Comparison of ENCODE assay signal across 9 mouse cellular contexts in genomic region chr6:83116373-83117164, GRCm38 (mm10). TPM values are rescaled to one million over a fixed set of nuclear protein-coding genes. Genes with fewer than 3 reads are reported as not detected.
A peak's percentile ranks its signal among the peaks of the same experiment; 100 is the strongest.
DNase-seq lines count a peak whose midpoint lies in the region; ATAC-seq and TF ChIP-seq lines count a peak whose summit lies in the region.
"Had no signal": no experiment of that assay in that cellular context is flagged by ENCODE, and none has a peak within 500 bp of the region (broad histone marks: within the 10 kb centered on the region; RNA-seq: fewer than 3 reads in every experiment).

No protein-coding gene starts in this region.

- no peak for DNase-seq in lung, embryonic 14.5 days
- DNase-seq in lung, adult 18-20 months = no peak
- DNase-seq in forebrain, embryonic 11.5 days (ENCODE audit: low spot score) = no peak
- DNase-seq in adrenal gland, adult 8-10 months = no peak
- DNase-seq in embryo, embryonic 10 days (ENCODE audit: low spot score) = no peak
- no peak for DNase-seq in adrenal gland, postnatal 10 days
- DNase-seq: adrenal gland, adult 2 months had no signal

- peaks cover 10% of the 10 kb centered on the region for H3K4me1 ChIP-seq in lung, embryonic 14.5 days (ENCODE audit: insufficient read depth)
- peaks cover 11% of the 10 kb centered on the region; the same call in 1 of the 2 replicates for H3K4me1 ChIP-seq in forebrain, embryonic 11.5 days (replicated peaks; ENCODE audit: control insufficient read depth, insufficient read depth, low read length)
- peaks cover 33% of the 10 kb centered on the region for H3K4me1 ChIP-seq in limb, embryonic 12.5 days (replicated peaks)
- peaks cover 20% of the 10 kb centered on the region for H3K4me1 ChIP-seq in olfactory bulb, adult 2 months (ENCODE audit: control insufficient read depth, insufficient read depth, low read length)

- peak overlapping the region; percentile 84; the same call in 1 of the 2 replicates for H3K27ac ChIP-seq in lung, embryonic 14.5 days (ENCODE audit: low read depth)
- H3K27ac ChIP-seq in forebrain, embryonic 11.5 days (ENCODE audit: low read depth, low read length) = no peak overlapping the region
- peak overlapping the region; percentile 78 for H3K27ac ChIP-seq in limb, embryonic 12.5 days
- H3K27ac ChIP-seq in olfactory bulb, adult 2 months (ENCODE audit: insufficient read depth, low read depth, low read length) = no peak overlapping the region

- no peak for ATAC-seq in lung, embryonic 14.5 days (ENCODE audit: insufficient read depth)
- ATAC-seq in forebrain, embryonic 11.5 days (replicated peaks; ENCODE audit: low FRiP score) = no peak
- no peak for ATAC-seq in limb, embryonic 12.5 days (ENCODE audit: insufficient number of reproducible peaks, insufficient read depth, low FRiP score, low TSS enrichment, low read depth)

- no peaks in the 10 kb centered on the region for H3K27me3 ChIP-seq in lung, embryonic 14.5 days (ENCODE audit: insufficient read depth, low read length)
- H3K27me3 ChIP-seq in forebrain, embryonic 11.5 days (ENCODE audit: control insufficient read depth, insufficient read depth, low read length) = no peaks in the 10 kb centered on the region
- no peaks in the 10 kb centered on the region for H3K27me3 ChIP-seq in limb, embryonic 12.5 days

- H3K36me3 ChIP-seq in lung, embryonic 14.5 days (ENCODE audit: insufficient read depth) = peaks cover 32% of the 10 kb centered on the region
- H3K36me3 ChIP-seq in forebrain, embryonic 11.5 days (ENCODE audit: control insufficient read depth, insufficient read depth, low read length) = no peaks in the 10 kb centered on the region; the same call in none of the 2 replicates
- peaks cover 34% of the 10 kb centered on the region for H3K36me3 ChIP-seq in limb, embryonic 12.5 days

- H3K4me2 ChIP-seq in lung, embryonic 14.5 days = peak overlapping the region; percentile 91
- H3K4me2 ChIP-seq in forebrain, embryonic 11.5 days (ENCODE audit: low read depth, low read length, severe bottlenecking) = peak overlapping the region; percentile 96
- peak overlapping the region; percentile 96 for H3K4me2 ChIP-seq in limb, embryonic 12.5 days

- H3K9me3 ChIP-seq in lung, embryonic 14.5 days (ENCODE audit: low read depth, low read length) = no peaks in the 10 kb centered on the region
- no peaks in the 10 kb centered on the region for H3K9me3 ChIP-seq in forebrain, embryonic 11.5 days (ENCODE audit: control insufficient read depth, low read length)
- H3K9me3 ChIP-seq in limb, embryonic 12.5 days = no peaks in the 10 kb centered on the region

- no peak for TF ChIP-seq POLR2A in olfactory bulb, adult 2 months (IDR thresholded peaks at IDR 0.05; ENCODE audit: insufficient read depth, low read depth, low read length)

- peak overlapping the region; percentile 85 for H3K9ac ChIP-seq in lung, embryonic 14.5 days
- peak overlapping the region; percentile 85 for H3K9ac ChIP-seq in forebrain, embryonic 11.5 days (ENCODE audit: low read length)
- H3K9ac ChIP-seq in limb, embryonic 12.5 days (replicated peaks) = peak overlapping the region; percentile 90

- WGBS in lung, embryonic 14.5 days = 65% methylated on average over 11 of the region's 11 CpGs
- WGBS in forebrain, embryonic 11.5 days = 84% methylated on average over 11 of the region's 11 CpGs
- 78% methylated on average over 11 of the region's 11 CpGs for WGBS in limb, embryonic 12.5 days
- 79% methylated on average over 11 of the region's 11 CpGs for WGBS in olfactory bulb, adult 2 months

- TF ChIP-seq CTCF in lung, embryonic 14.5 days (IDR thresholded peaks at IDR 0.05; ENCODE audit: low read depth) = no peak
- TF ChIP-seq CTCF in olfactory bulb, adult 2 months (IDR thresholded peaks at IDR 0.05; ENCODE audit: insufficient read depth, low read depth, low read length) = no peak

- peak overlapping the region; percentile 89 for H3K4me3 ChIP-seq in lung, embryonic 14.5 days (ENCODE audit: low read depth, low read length)
- peak overlapping the region; percentile 87 for H3K4me3 ChIP-seq in forebrain, embryonic 11.5 days (ENCODE audit: low read depth, low read length)
- H3K4me3 ChIP-seq in limb, embryonic 12.5 days (replicated peaks) = peak overlapping the region; percentile 83
- peak overlapping the region; percentile 78; the same call in 1 of the 2 replicates for H3K4me3 ChIP-seq in olfactory bulb, adult 2 months (ENCODE audit: insufficient read depth, low read depth, low read length)

RNA-seq across cellular contexts. Expression of gene Mogs, which starts 1.3 kb away (rescaled TPM):
- 53.7 and 66.6 TPM in 2 replicates for polyA plus RNA-seq in lung, embryonic 14.5 days (2014; fragmentation: Nextera tagmentation; extraction: Ambion mirVana)
- polyA plus RNA-seq in forebrain, embryonic 11.5 days (2014; fragmentation: Nextera tagmentation; extraction: Ambion mirVana) = 37.1 and 39.0 TPM in 2 replicates
- 55.3 and 58.2 TPM in 2 replicates for polyA plus RNA-seq in limb, embryonic 12.5 days (2016; fragmentation: Nextera tagmentation; extraction: Ambion mirVana)
- polyA plus RNA-seq in olfactory bulb, adult 2 months (2012; ENCODE audit: insufficient read depth, insufficient read length, low replicate concordance, missing spikeins) = not detected in 2 replicates
- 10 to 100 TPM; 45.9 to 91.9 (median 62.8) TPM for total RNA-seq in adrenal gland, adult 8-10 months (2022)
- total RNA-seq in adrenal gland, postnatal 10 days (2021) = 10 to 100 TPM; 42.7 to 48.9 TPM

RNA-seq across cellular contexts. Expression of gene Wbp1, which starts 4.8 kb away (rescaled TPM):
- polyA plus RNA-seq in lung, embryonic 14.5 days (2014; fragmentation: Nextera tagmentation; extraction: Ambion mirVana) = 86.0 and 91.5 TPM in 2 replicates
- 141 and 154 TPM in 2 replicates for polyA plus RNA-seq in forebrain, embryonic 11.5 days (2014; fragmentation: Nextera tagmentation; extraction: Ambion mirVana)
- 191 and 219 TPM in 2 replicates for polyA plus RNA-seq in limb, embryonic 12.5 days (2016; fragmentation: Nextera tagmentation; extraction: Ambion mirVana)
- polyA plus RNA-seq in olfactory bulb, adult 2 months (2012; ENCODE audit: insufficient read depth, insufficient read length, low replicate concordance, missing spikeins) = not detected in 2 replicates
- 100 to 1,000 TPM; 100 to 106 (median 105) TPM for total RNA-seq in adrenal gland, adult 8-10 months (2022)
- 10 to 100 TPM; 61.1 to 82.1 TPM for total RNA-seq in adrenal gland, postnatal 10 days (2021)

RNA-seq across cellular contexts. Expression of gene Mrpl53, which starts 7.7 kb away (rescaled TPM):
- 134 TPM in 2 replicates for polyA plus RNA-seq in lung, embryonic 14.5 days (2014; fragmentation: Nextera tagmentation; extraction: Ambion mirVana)
- 116 and 123 TPM in 2 replicates for polyA plus RNA-seq in forebrain, embryonic 11.5 days (2014; fragmentation: Nextera tagmentation; extraction: Ambion mirVana)
- polyA plus RNA-seq in limb, embryonic 12.5 days (2016; fragmentation: Nextera tagmentation; extraction: Ambion mirVana) = 134 and 140 TPM in 2 replicates
- polyA plus RNA-seq in olfactory bulb, adult 2 months (2012; ENCODE audit: insufficient read depth, insufficient read length, low replicate concordance, missing spikeins) = not detected in 2 replicates
- total RNA-seq in adrenal gland, adult 8-10 months (2022) = 100 to 1,000 TPM in 1 of 4 experiments, 10 to 100 TPM in 3; 81.6 to 113 (median 89.5) TPM
- total RNA-seq in adrenal gland, postnatal 10 days (2021) = 100 to 1,000 TPM; 109 to 115 TPM

RNA-seq across cellular contexts. Expression of gene Ino80b, which starts 8.7 kb away (rescaled TPM):
- polyA plus RNA-seq in lung, embryonic 14.5 days (2014; fragmentation: Nextera tagmentation; extraction: Ambion mirVana) = 12.7 and 13.3 TPM in 2 replicates
- 20.0 and 27.7 TPM in 2 replicates for polyA plus RNA-seq in forebrain, embryonic 11.5 days (2014; fragmentation: Nextera tagmentation; extraction: Ambion mirVana)
- polyA plus RNA-seq in limb, embryonic 12.5 days (2016; fragmentation: Nextera tagmentation; extraction: Ambion mirVana) = 17.6 and 19.2 TPM in 2 replicates
- not detected in 2 replicates for polyA plus RNA-seq in olfactory bulb, adult 2 months (2012; ENCODE audit: insufficient read depth, insufficient read length, low replicate concordance, missing spikeins)
- 10 to 100 TPM; 24.9 to 32.3 (median 28.0) TPM for total RNA-seq in adrenal gland, adult 8-10 months (2022)
- 10 to 100 TPM; 20.7 to 25.7 TPM for total RNA-seq in adrenal gland, postnatal 10 days (2021)

RNA-seq across cellular contexts. Expression of gene Gm42688, which starts 15.2 kb away (rescaled TPM):
- 2.3 and 2.9 TPM in 2 replicates for polyA plus RNA-seq in lung, embryonic 14.5 days (2014; fragmentation: Nextera tagmentation; extraction: Ambion mirVana)
- 2.5 and 3.0 TPM in 2 replicates for polyA plus RNA-seq in forebrain, embryonic 11.5 days (2014; fragmentation: Nextera tagmentation; extraction: Ambion mirVana)
- polyA plus RNA-seq in limb, embryonic 12.5 days (2016; fragmentation: Nextera tagmentation; extraction: Ambion mirVana) = 3.9 and 4.2 TPM in 2 replicates
- polyA plus RNA-seq in olfactory bulb, adult 2 months (2012; ENCODE audit: insufficient read depth, insufficient read length, low replicate concordance, missing spikeins) = not detected in 2 replicates
- total RNA-seq in adrenal gland, adult 8-10 months (2022) = 10 to 100 TPM in 2 of 4 experiments, 1 to 10 TPM in 2; 5.9 to 14.3 (median 10.1) TPM
- total RNA-seq in adrenal gland, postnatal 10 days (2021) = 1 to 10 TPM; 2.9 to 6.5 TPM

Comparison
In these comparisons a context has a peak if more than half of its experiments do, and no peak if none do; other contexts are left out.
1. H3K27ac ChIP-seq: peak in lung, embryonic 14.5 days (single experiment) and limb, embryonic 12.5 days (single experiment); none in forebrain, embryonic 11.5 days (single experiment) and olfactory bulb, adult 2 months (single experiment).
2. Peak in every context shown above with its lines, with median percentiles within 50 percentile points of each other: H3K4me2 ChIP-seq, H3K4me3 ChIP-seq and H3K9ac ChIP-seq.